Mouse (Mus musculus) testis, adult 2 months (tissue): ENCODE data around the gene Olfr1413. TPM values are rescaled to one million over a fixed set of nuclear protein-coding genes. Genes with fewer than 3 reads are reported as not detected.

Experiments used
- H3K27ac ChIP-seq: fragments of 200-500 bp; 2 replicates; pipeline ENCODE4 v1.5.1; 2012; ENCODE audit warnings: low read depth, low read length; ENCODE audit not compliant: control insufficient read depth, insufficient read depth
- H3K27me3 ChIP-seq: fragments of 200-500 bp; 2 replicates; pipeline ENCODE4 v1.6.1; 2012; ENCODE audit warnings: mild to moderate bottlenecking, low read length, moderate library complexity; ENCODE audit not compliant: control insufficient read depth, insufficient read depth
- H3K36me3 ChIP-seq: fragments of 200-500 bp; 2 replicates; pipeline ENCODE4 v1.6.1; 2012; ENCODE audit warnings: mild to moderate bottlenecking, low read length; ENCODE audit not compliant: control insufficient read depth, insufficient read depth
- H3K4me1 ChIP-seq: fragments of 200-500 bp; 2 replicates; pipeline ENCODE4 v1.6.1; 2012; ENCODE audit warnings: low read length; ENCODE audit not compliant: control insufficient read depth, insufficient read depth
- H3K4me3 ChIP-seq: fragments of 200-500 bp; 2 replicates; pipeline ENCODE4 v1.5.1; 2012; ENCODE audit warnings: low read depth, mild to moderate bottlenecking, low read length, moderate library complexity, mixed read lengths; ENCODE audit not compliant: control insufficient read depth
- CTCF ChIP-seq: fragments of 200-500 bp; IDR thresholded peaks from 2 replicates; pipeline ENCODE4 v1.5.1; 2012; ENCODE audit warnings: low read depth, mild to moderate bottlenecking, inconsistent platforms, low read length, moderate library complexity; ENCODE audit not compliant: control insufficient read depth, insufficient read depth, insufficient replicate concordance
- POLR2A ChIP-seq: fragments of 200-500 bp; IDR thresholded peaks from 2 replicates; pipeline ENCODE4 v1.6.1; 2012; ENCODE audit warnings: low read depth, mild to moderate bottlenecking, inconsistent platforms, low read length, moderate library complexity; ENCODE audit not compliant: control insufficient read depth
- polyA plus RNA-seq: library from polyadenylated mRNA; depleted of rRNA; stranded (reverse); fragments of >200 nt; gene quantifications from 2 replicates; pipeline ENCODE4 v1.2.3, GENCODE M21; 2012; rRNA removed

Olfr1413 gene
- polyA plus RNA-seq, 1 experiment: 0.49 TPM

- Histone ChIP-seq H3K4me3 (no peak overlapping the region), H3K36me3 (no peaks in the 10 kb centered on the region), H3K27ac (no peak overlapping the region), H3K27me3 (no peaks in the 10 kb centered on the region), H3K4me1 (no peaks in the 10 kb centered on the region; the same call in 1 of the 2 replicates)
- TF ChIP-seq CTCF (no peak), POLR2A (no peak)
Observed at GRCm38 (mm10) chr1:92618360-92618759, 47.2 kb downstream of the Olfr1413 start.

Other genes starting within 250 kb of the Olfr1413 start
- 30.1 and 33.5 TPM in 2 replicates for gene Ndufa10, start 97.5 kb upstream of the Olfr1413 start, polyA plus RNA-seq
- not detected in 2 replicates for gene Olfr1416, start 86.2 kb upstream of the Olfr1413 start, polyA plus RNA-seq
- not detected in 2 replicates for gene Olfr1415, start 75.2 kb upstream of the Olfr1413 start, polyA plus RNA-seq
- gene Olfr1414, start 52.7 kb upstream of the Olfr1413 start, polyA plus RNA-seq: not detected in 2 replicates
- gene Olfr1412, start 14.5 kb downstream of the Olfr1413 start, polyA plus RNA-seq: not detected in 2 replicates
- gene Olfr1411, start 23.1 kb downstream of the Olfr1413 start, polyA plus RNA-seq: not detected in 2 replicates
- 0.06 TPM in 2 replicates for gene Olfr1410, start 34.5 kb downstream of the Olfr1413 start, polyA plus RNA-seq
- gene Olfr12, start 46.5 kb downstream of the Olfr1413 start, polyA plus RNA-seq: 0.10 and 0.12 TPM in 2 replicates
- gene Cops9, start 70.7 kb downstream of the Olfr1413 start, polyA plus RNA-seq: 246 and 258 TPM in 2 replicates
- not detected in 2 replicates for gene Otos, start 77.5 kb downstream of the Olfr1413 start, polyA plus RNA-seq